Mouse (Mus musculus): ENCODE results near the gene D5Ertd579e. TPM values are rescaled to one million over a fixed set of nuclear protein-coding genes. Genes with fewer than 3 reads are reported as not detected.

D5Ertd579e gene
- polyA plus RNA-seq, 1 experiment from 2014 or later, result 39.4 TPM

DNA sequence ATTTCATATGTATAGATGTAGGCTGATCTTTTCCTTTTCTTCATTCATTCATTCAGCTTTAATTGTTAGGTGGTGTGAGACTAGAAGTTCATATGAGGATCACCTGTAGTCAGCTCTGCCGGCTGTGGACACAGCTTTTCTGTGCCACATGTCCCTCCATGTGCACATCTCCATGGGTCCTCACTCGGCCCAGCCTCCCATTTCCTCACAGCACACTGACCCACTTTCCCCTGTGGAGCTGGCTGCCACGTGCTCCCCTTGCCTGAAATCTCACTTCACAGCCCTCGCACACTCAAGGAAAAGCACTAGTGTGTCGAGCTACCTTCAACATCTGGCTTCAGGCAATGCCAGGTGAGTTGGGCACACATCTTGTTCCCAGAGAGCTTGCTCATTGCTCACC, 23.3 kb upstream of the D5Ertd579e start:
- H3K4me3 ChIP-seq (replicated peaks), result no peak overlapping the region
- H3K4me2 ChIP-seq (replicated peaks), result no peak overlapping the region
- no peaks in the 10 kb centered on the region for H3K9me3 ChIP-seq
- no peaks in the 10 kb centered on the region for H3K27me3 ChIP-seq
- no peak overlapping the region for H3K9ac ChIP-seq (replicated peaks)
- H3K36me3 ChIP-seq, result no peaks in the 10 kb centered on the region
- ATAC-seq, result no peak
- 78% methylated on average over 5 of the region's 5 CpGs for WGBS
- H3K4me1 ChIP-seq (replicated peaks), result no peaks in the 10 kb centered on the region
- H3K27ac ChIP-seq, result no peak overlapping the region

DNA sequence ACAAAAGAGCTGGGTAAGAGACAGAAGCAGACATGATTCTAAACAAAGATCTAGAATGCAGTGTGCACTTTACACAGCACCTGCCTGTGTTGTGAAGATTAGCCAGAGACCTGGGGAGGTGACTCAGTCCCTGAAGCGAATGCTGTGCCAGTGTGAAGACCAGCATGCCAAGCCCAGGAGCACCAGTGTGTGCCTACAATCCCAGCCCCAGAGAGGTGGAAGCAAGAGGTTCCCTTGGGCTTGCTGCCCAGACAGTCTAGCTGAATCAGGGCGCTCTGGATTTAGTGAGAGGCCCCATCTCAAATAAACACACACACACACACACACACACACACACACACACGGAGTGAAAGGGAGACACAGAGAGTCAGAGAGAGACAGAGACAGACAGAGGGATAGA, 22.1 kb upstream of the D5Ertd579e start:
- 76% methylated on average over 3 of the region's 3 CpGs for WGBS
- Histone ChIP-seq H3K9ac (replicated peaks) (no peak overlapping the region), H3K27ac (no peak overlapping the region), H3K4me2 (replicated peaks) (no peak overlapping the region), H3K27me3 (no peaks in the 10 kb centered on the region), H3K9me3 (no peaks in the 10 kb centered on the region), H3K4me1 (replicated peaks) (peaks cover 6% of the 10 kb centered on the region), H3K4me3 (replicated peaks) (no peak overlapping the region), H3K36me3 (no peaks in the 10 kb centered on the region)
- ATAC-seq, result no peak

DNA sequence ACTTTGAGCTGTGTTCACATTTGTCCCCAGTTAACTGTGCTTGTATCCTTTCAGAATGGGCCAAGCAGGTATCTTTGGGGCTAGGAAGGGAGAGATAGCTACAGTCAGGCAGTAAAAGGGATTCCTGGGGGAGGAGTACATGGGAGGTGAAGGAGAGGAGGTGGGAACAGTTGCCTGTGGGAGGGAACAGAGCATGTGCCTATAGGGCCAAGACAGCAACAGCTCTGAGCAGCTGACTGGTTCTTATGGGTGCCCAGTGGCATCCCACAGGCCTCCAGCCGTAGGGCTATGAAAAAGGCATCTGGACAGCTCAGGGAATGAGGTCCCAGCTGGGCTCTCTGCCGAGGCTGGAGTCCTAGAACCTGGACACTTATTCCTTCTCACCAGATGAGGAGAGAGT, 21.0 kb upstream of the D5Ertd579e start:
- peaks cover 11% of the 10 kb centered on the region for H3K4me1 ChIP-seq (replicated peaks)
- H3K27ac ChIP-seq, result no peak overlapping the region
- H3K9ac ChIP-seq (replicated peaks), result no peak overlapping the region
- no peaks in the 10 kb centered on the region for H3K9me3 ChIP-seq
- ATAC-seq, result no peak
- no peak overlapping the region for H3K4me2 ChIP-seq (replicated peaks)
- 81% methylated on average over 2 of the region's 2 CpGs for WGBS
- no peaks in the 10 kb centered on the region for H3K27me3 ChIP-seq
- no peak overlapping the region for H3K4me3 ChIP-seq (replicated peaks)
- H3K36me3 ChIP-seq, result no peaks in the 10 kb centered on the region

DNA sequence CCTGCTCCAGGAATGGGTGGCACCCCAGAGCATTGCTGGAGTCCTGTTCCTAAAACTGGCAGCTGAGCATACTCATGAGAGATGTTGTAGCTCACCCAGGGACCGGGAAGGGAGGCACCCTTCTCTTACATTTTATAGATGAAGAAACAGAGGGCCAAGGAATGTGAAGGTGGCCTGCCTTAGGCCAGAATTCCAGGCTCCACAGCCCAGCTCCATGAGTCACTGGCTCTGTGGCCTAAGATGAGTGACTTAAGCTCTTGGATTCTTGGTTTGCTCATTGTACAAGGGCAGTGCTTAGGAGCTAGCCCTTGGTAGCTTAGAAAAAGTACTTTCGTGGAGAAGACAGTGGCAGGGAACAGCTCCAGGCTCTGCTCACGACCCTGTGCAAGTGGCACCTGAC, 19.0 kb upstream of the D5Ertd579e start:
- no peak overlapping the region for H3K4me2 ChIP-seq (replicated peaks)
- no peaks in the 10 kb centered on the region for H3K27me3 ChIP-seq
- H3K9ac ChIP-seq (replicated peaks), result no peak overlapping the region
- H3K9me3 ChIP-seq, result no peaks in the 10 kb centered on the region
- H3K4me1 ChIP-seq (replicated peaks), result peaks cover 13% of the 10 kb centered on the region
- WGBS, result 78% methylated on average over 3 of the region's 3 CpGs
- no peaks in the 10 kb centered on the region for H3K36me3 ChIP-seq
- no peak for ATAC-seq
- H3K4me3 ChIP-seq (replicated peaks), result no peak overlapping the region
- H3K27ac ChIP-seq, result no peak overlapping the region

DNA sequence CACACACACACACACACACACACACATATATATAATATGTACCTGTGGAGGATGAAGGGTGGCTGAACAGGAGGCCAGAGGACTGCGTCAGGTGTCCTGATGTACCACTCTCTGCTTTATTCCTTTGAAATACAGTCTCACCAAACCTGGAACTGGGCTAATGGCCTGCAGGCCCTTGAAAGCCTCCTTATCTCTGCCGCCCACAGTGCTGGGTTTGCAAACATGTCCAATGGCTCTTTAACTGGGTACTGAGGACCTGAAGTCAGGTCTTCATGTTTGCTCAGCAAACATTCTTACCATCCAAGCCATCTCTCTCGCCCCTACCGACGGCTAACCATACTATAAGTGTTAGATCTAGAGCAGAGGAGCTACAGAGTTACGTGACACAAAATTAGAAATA, 17.9 kb upstream of the D5Ertd579e start:
- H3K4me1 ChIP-seq (replicated peaks), result peaks cover 13% of the 10 kb centered on the region
- H3K4me3 ChIP-seq (replicated peaks), result no peak overlapping the region
- no peak overlapping the region for H3K4me2 ChIP-seq (replicated peaks)
- H3K27ac ChIP-seq, result no peak overlapping the region
- H3K27me3 ChIP-seq, result no peaks in the 10 kb centered on the region
- H3K9ac ChIP-seq (replicated peaks), result no peak overlapping the region
- H3K9me3 ChIP-seq, result no peaks in the 10 kb centered on the region
- no peaks in the 10 kb centered on the region for H3K36me3 ChIP-seq
- 91% methylated on average over 6 of the region's 6 CpGs for WGBS
- no peak for ATAC-seq

DNA sequence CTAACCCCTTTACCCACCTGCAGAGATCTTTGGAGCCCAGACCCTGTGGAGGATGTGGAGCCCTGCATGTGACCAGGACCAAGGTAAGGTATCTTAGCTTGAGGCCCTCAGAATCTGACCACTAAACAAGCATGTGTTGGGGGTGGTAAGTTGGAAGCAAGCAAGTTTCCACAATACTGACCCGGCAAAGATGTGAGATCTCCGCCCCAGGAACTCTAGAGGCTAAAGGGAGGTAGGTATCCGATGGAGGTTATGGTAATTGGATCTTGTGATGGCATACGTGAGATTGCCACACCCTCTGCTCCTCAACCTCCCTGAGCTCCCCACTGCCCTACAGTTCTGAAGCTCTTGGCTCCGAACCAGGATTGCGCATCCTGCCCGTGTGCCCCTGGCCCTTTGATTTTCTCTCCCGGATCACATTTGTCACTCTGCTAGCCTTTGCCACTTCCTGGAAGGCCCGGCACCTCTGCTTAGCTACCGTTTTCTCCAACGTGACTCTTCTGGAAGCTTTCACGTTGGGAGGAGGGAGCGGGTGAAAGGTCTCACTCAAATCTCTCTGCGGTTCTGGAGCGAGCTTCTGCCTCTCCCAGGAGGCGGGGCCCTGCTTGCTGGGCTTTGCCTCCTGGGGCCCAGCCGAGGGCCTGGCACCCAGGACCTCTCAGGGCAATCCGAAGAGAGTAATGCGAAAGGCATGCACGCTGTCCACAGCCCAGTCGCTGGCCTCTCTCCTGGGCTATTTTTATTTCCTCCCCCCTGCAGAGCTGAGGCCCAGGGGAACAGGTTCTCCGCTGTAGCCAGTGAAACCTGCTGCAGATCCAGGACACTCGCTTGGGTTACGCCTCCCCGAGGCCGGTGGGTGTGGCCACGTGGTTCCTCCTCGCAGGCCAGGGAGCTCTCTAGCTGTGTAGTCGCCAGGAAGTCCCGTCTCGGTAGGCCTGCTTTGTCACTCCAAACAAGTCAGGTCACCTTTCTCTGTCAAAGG, 17.0 kb upstream of the D5Ertd579e start:
- H3K27ac ChIP-seq, result no peak overlapping the region
- H3K9ac ChIP-seq (replicated peaks), result peak overlapping the region; percentile 43
- no peaks in the 10 kb centered on the region for H3K9me3 ChIP-seq
- peak overlapping the region; percentile 18; the same call in 1 of the 2 replicates for H3K4me3 ChIP-seq (replicated peaks)
- H3K4me2 ChIP-seq (replicated peaks), result peak overlapping the region; percentile 51
- H3K27me3 ChIP-seq, result no peaks in the 10 kb centered on the region
- no peaks in the 10 kb centered on the region for H3K36me3 ChIP-seq
- 8% methylated on average over 31 of the region's 31 CpGs for WGBS
- peaks cover 13% of the 10 kb centered on the region for H3K4me1 ChIP-seq (replicated peaks)
- peak; percentile 75 for ATAC-seq

DNA sequence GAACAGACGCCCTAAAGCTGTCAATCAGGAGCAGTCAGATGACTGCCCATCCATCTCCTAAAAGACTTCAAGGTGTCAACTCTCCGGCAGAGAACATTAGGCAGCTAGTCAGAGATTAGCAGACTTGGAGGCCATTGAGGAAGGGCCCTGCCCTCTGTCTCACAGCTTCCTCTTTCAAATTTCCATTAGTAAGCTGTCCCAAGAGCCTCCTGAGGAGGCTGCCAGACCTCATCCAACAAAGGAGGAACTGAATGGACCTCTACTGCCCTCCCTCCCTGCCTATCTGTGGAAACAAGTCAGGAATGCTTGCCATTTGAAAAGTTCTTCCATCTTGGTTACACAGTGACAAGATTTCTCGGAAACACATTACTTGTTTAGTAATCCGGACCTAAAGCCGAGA, 16.0 kb upstream of the D5Ertd579e start:
- Histone ChIP-seq H3K9me3 (no peaks in the 10 kb centered on the region), H3K36me3 (no peaks in the 10 kb centered on the region), H3K4me1 (replicated peaks) (peaks cover 13% of the 10 kb centered on the region), H3K27me3 (no peaks in the 10 kb centered on the region), H3K4me2 (replicated peaks) (no peak overlapping the region), H3K27ac (no peak overlapping the region), H3K9ac (replicated peaks) (no peak overlapping the region), H3K4me3 (replicated peaks) (no peak overlapping the region)
- no peak for ATAC-seq
- 51% methylated on average over 5 of the region's 5 CpGs for WGBS

DNA sequence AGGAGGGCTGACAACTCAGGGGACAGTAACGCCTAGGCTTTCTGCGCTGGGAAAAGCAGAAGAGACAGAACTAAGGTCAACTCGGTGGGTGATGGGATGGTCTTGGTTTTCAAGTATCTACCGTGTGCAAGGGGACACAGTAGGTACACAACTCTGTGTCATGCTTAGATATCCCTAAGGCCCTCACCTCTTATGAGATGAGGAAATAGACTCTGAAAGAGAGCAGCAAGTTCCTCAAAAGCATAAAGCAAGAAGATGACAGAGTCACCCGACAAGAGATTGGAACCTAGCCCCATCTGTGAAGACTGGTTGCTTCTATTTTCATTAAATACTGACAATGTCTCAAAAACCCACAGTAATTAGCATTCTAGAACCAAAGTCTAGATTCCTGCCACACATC, 10.0 kb upstream of the D5Ertd579e start:
- no peak overlapping the region for H3K9ac ChIP-seq (replicated peaks)
- H3K4me2 ChIP-seq (replicated peaks), result no peak overlapping the region
- WGBS, result 85% methylated on average over 5 of the region's 5 CpGs
- H3K4me1 ChIP-seq (replicated peaks), result no peaks in the 10 kb centered on the region
- H3K9me3 ChIP-seq, result no peaks in the 10 kb centered on the region
- no peaks in the 10 kb centered on the region for H3K36me3 ChIP-seq
- H3K27me3 ChIP-seq, result no peaks in the 10 kb centered on the region
- no peak overlapping the region for H3K4me3 ChIP-seq (replicated peaks)
- no peak for ATAC-seq
- H3K27ac ChIP-seq, result no peak overlapping the region

DNA sequence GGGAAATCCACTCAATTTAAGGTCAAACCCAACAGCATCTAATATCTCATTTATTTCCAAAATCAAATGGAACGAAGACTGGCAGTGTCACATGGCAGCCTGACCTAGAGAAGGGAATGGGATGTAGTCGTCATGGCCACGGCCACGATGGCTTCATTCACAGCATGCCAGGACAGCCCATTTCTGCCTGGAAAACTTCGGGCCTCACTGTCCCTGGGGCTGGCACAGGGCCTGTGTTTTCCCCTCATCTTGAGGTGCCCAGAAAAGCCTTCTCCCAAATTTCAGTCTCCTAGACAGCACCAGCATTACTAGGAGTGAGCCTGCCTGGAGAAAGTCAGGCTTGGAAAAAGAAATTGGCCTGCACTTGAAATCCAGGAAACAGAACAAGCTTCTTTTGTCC, 9.6 kb upstream of the D5Ertd579e start:
- Histone ChIP-seq H3K9ac (replicated peaks) (no peak overlapping the region), H3K27ac (no peak overlapping the region), H3K27me3 (no peaks in the 10 kb centered on the region), H3K4me2 (replicated peaks) (no peak overlapping the region), H3K9me3 (no peaks in the 10 kb centered on the region), H3K4me3 (replicated peaks) (no peak overlapping the region), H3K36me3 (no peaks in the 10 kb centered on the region), H3K4me1 (replicated peaks) (no peaks in the 10 kb centered on the region)
- ATAC-seq, result no peak
- WGBS, result 82% methylated on average over 5 of the region's 5 CpGs

DNA sequence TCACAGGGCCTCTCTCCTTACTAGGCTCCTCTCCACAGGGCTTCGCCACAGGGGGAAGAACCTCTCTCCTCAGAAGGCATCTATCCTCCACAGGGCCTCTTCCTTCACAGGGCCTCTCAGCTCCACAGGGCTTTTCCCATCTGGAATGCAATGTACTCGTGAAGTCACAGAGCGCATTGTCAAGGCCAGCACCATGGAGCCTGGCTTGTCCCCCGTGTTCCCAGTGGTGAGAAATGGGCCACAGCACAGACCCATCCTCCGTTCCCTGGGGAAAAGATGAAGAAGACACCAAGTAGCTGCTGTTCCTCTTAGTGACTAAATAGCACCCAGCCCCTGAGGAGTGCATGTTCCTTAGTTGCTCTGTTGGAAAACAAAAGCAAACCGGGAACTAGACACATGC, 8.9 kb upstream of the D5Ertd579e start:
- Histone ChIP-seq H3K27ac (no peak overlapping the region), H3K9me3 (no peaks in the 10 kb centered on the region), H3K36me3 (no peaks in the 10 kb centered on the region), H3K9ac (replicated peaks) (no peak overlapping the region), H3K4me3 (replicated peaks) (no peak overlapping the region), H3K4me2 (replicated peaks) (no peak overlapping the region), H3K27me3 (no peaks in the 10 kb centered on the region), H3K4me1 (replicated peaks) (no peaks in the 10 kb centered on the region)
- no peak for ATAC-seq
- 83% methylated on average over 6 of the region's 6 CpGs for WGBS

DNA sequence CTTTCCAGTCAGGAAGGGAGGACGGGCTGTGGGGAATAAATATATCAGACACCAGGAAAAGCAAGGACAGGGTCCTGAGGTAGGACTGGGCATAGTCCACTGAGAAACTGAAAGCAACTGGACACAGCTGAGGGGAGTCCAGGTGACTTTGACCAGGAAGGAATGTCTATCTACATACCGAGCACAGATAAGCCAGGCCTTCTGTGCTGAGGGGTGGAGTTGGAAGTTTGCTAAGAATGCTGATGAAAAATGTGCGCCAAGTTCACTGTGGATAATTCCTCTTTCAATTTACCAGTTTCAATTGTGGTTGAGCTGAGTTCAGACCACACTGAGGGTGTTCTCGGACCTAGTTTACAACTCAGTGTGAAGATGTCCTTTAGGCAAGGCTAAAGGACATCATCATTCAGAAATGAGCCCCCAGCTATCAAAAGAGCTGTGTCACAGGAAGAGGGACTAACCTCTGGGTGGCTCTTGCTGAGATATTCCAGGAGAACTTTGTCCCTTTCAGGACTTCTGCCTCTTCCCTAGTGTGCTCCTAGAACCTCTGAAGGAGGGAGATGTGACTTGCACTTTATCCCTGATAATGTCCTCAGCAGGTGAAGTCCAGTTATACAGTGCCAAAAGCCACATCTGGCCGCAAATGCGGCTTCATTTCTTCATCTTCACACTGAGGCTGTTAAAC, 5.3 kb upstream of the D5Ertd579e start:
- Histone ChIP-seq H3K4me3 (replicated peaks) (no peak overlapping the region), H3K36me3 (no peaks in the 10 kb centered on the region), H3K27ac (no peak overlapping the region), H3K4me1 (replicated peaks) (peaks cover 6% of the 10 kb centered on the region; the same call in 1 of the 2 replicates), H3K9me3 (no peaks in the 10 kb centered on the region), H3K27me3 (no peaks in the 10 kb centered on the region), H3K4me2 (replicated peaks) (no peak overlapping the region), H3K9ac (replicated peaks) (no peak overlapping the region)
- 81% methylated on average over 6 of the region's 6 CpGs for WGBS
- no peak for ATAC-seq

DNA sequence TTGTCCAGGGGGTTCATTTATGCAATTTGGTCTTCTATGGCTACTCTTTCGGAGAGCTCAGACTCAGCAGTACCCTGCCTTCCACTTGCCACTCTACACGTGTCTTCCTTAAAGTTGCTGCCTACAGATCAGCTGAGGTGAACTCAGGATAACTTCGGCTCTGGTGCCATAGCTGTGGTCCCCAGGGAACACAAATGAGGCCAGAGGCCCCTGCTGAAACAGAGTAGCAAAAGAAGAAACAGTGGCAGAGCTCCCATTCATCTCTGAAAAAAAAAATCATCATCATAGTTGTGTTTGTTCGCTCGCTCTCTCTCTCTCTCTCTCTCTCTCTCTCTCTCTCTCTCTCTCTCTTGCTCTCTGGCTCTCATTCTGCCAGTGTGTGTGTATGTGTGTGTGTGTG, 2.9 kb upstream of the D5Ertd579e start:
- H3K4me2 ChIP-seq (replicated peaks), result no peak overlapping the region
- H3K4me1 ChIP-seq (replicated peaks), result peaks cover 16% of the 10 kb centered on the region
- no peaks in the 10 kb centered on the region for H3K36me3 ChIP-seq
- H3K9me3 ChIP-seq, result no peaks in the 10 kb centered on the region
- ATAC-seq, result no peak
- no peak overlapping the region for H3K4me3 ChIP-seq (replicated peaks)
- no peaks in the 10 kb centered on the region for H3K27me3 ChIP-seq
- H3K9ac ChIP-seq (replicated peaks), result no peak overlapping the region
- no peak overlapping the region for H3K27ac ChIP-seq
- WGBS, result 72% methylated on average over 5 of the region's 5 CpGs

Data from midbrain, embryonic 13.5 days (tissue).